Mouse (Mus musculus): ENCODE data around the gene Nectin4. TPM values are rescaled to one million over a fixed set of nuclear protein-coding genes. Genes with fewer than 3 reads are reported as not detected.

Nectin4 gene
- polyA plus RNA-seq, 1 experiment from 2014 or later = 3.7 TPM

GRCm38 (mm10) chr1:171437264-171438013 is 67.5 kb downstream of the Nectin4 start, which contains the start of gene F11r:
Gene F11r (plus strand): TSS chr1:171437535.
- peak; percentile 89 for ATAC-seq (replicated peaks; ENCODE audit: low FRiP score, low read depth)
- 1% methylated on average over 44 of the region's 46 CpGs for WGBS

More at GRCm38 (mm10) chr1:171437264-171438013, 67.5 kb downstream of the Nectin4 start, which contains the start of gene F11r:
- Histone ChIP-seq H3K4me3 (replicated peaks; ENCODE audit: low read depth, low read length) (peak within 1 kb of the TSS; percentile 61), H3K4me2 (ENCODE audit: low read length) (peak within 1 kb of the TSS; percentile 72), H3K36me3 (ENCODE audit: insufficient read depth, low read length) (no peaks in the 10 kb centered on the region), H3K9ac (ENCODE audit: low read depth, low read length) (peak within 1 kb of the TSS; percentile 75), H3K27ac (peak within 1 kb of the TSS; percentile 91), H3K4me1 (replicated peaks; ENCODE audit: insufficient read depth, low read length) (peaks cover 30% of the 10 kb centered on the region), H3K9me3 (replicated peaks; ENCODE audit: low read length) (no peaks in the 10 kb centered on the region), H3K27me3 (ENCODE audit: insufficient read depth, low read length) (no peaks in the 10 kb centered on the region)
- DNase-seq (ENCODE audit: low spot score) = peak; percentile 93
- TF ChIP-seq CTCF (IDR thresholded peaks at IDR 0.05; ENCODE audit: low read depth) = peak; percentile 51

Other genes with a start within 250 kb of the Nectin4 start
- gene Sdhc, start 219.5 kb upstream of the Nectin4 start, polyA plus RNA-seq (2015; fragmentation: Nextera tagmentation; extraction: Ambion mirVana) = 381 and 403 TPM in 2 replicates
- gene Mpz, start 219.4 kb upstream of the Nectin4 start, polyA plus RNA-seq (2015; fragmentation: Nextera tagmentation; extraction: Ambion mirVana) = 0.77 and 1.2 TPM in 2 replicates
- 8.9 and 9.9 TPM in 2 replicates for gene Pcp4l1, start 173.8 kb upstream of the Nectin4 start, polyA plus RNA-seq (2015; fragmentation: Nextera tagmentation; extraction: Ambion mirVana)
- 1.1 and 1.7 TPM in 2 replicates for gene Nr1i3, start 156.1 kb upstream of the Nectin4 start, polyA plus RNA-seq (2015; fragmentation: Nextera tagmentation; extraction: Ambion mirVana)
- gene Tomm40l, start 147.6 kb upstream of the Nectin4 start, polyA plus RNA-seq (2015; fragmentation: Nextera tagmentation; extraction: Ambion mirVana) = 32.3 and 32.4 TPM in 2 replicates
- 20.2 and 21.1 TPM in 2 replicates for gene Apoa2, start 145.0 kb upstream of the Nectin4 start, polyA plus RNA-seq (2015; fragmentation: Nextera tagmentation; extraction: Ambion mirVana)
- 38.8 and 50.1 TPM in 2 replicates for gene Fcer1g, start 135.7 kb upstream of the Nectin4 start, polyA plus RNA-seq (2015; fragmentation: Nextera tagmentation; extraction: Ambion mirVana)
- gene Adamts4, start 119.7 kb upstream of the Nectin4 start, polyA plus RNA-seq (2015; fragmentation: Nextera tagmentation; extraction: Ambion mirVana) = 5.2 and 7.0 TPM in 2 replicates
- 375 and 405 TPM in 2 replicates for gene Ndufs2, start 118.7 kb upstream of the Nectin4 start, polyA plus RNA-seq (2015; fragmentation: Nextera tagmentation; extraction: Ambion mirVana)
- gene B4galt3, start 99.8 kb upstream of the Nectin4 start, polyA plus RNA-seq (2015; fragmentation: Nextera tagmentation; extraction: Ambion mirVana) = 63.9 and 72.0 TPM in 2 replicates
- gene Ppox, start 88.9 kb upstream of the Nectin4 start, polyA plus RNA-seq (2015; fragmentation: Nextera tagmentation; extraction: Ambion mirVana) = 46.4 and 48.2 TPM in 2 replicates
- gene Usp21, start 82.1 kb upstream of the Nectin4 start, polyA plus RNA-seq (2015; fragmentation: Nextera tagmentation; extraction: Ambion mirVana) = 59.4 and 63.3 TPM in 2 replicates
- 133 and 136 TPM in 2 replicates for gene Ufc1, start 75.1 kb upstream of the Nectin4 start, polyA plus RNA-seq (2015; fragmentation: Nextera tagmentation; extraction: Ambion mirVana)
- 43.9 and 46.0 TPM in 2 replicates for gene Dedd, start 41.0 kb upstream of the Nectin4 start, polyA plus RNA-seq (2015; fragmentation: Nextera tagmentation; extraction: Ambion mirVana)
- 59.8 and 64.4 TPM in 2 replicates for gene Nit1, start 24.5 kb upstream of the Nectin4 start, polyA plus RNA-seq (2015; fragmentation: Nextera tagmentation; extraction: Ambion mirVana)
- gene Pfdn2, start 24.4 kb upstream of the Nectin4 start, polyA plus RNA-seq (2015; fragmentation: Nextera tagmentation; extraction: Ambion mirVana) = 92.1 and 105 TPM in 2 replicates
- gene Klhdc9, start 9.3 kb upstream of the Nectin4 start, polyA plus RNA-seq (2015; fragmentation: Nextera tagmentation; extraction: Ambion mirVana) = 5.7 and 6.4 TPM in 2 replicates
- gene Arhgap30, start 18.9 kb downstream of the Nectin4 start, polyA plus RNA-seq (2015; fragmentation: Nextera tagmentation; extraction: Ambion mirVana) = 0.83 and 0.99 TPM in 2 replicates
- 64.0 and 73.0 TPM in 2 replicates for gene Usf1, start 41.2 kb downstream of the Nectin4 start, polyA plus RNA-seq (2015; fragmentation: Nextera tagmentation; extraction: Ambion mirVana)
- 3.6 and 4.8 TPM in 2 replicates for gene Tstd1, start 48.8 kb downstream of the Nectin4 start, polyA plus RNA-seq (2015; fragmentation: Nextera tagmentation; extraction: Ambion mirVana)
- 93.0 and 114 TPM in 2 replicates for gene F11r, start 67.4 kb downstream of the Nectin4 start, polyA plus RNA-seq (2015; fragmentation: Nextera tagmentation; extraction: Ambion mirVana)
- 14.8 and 14.9 TPM in 2 replicates for gene Alyref2, start 133.4 kb downstream of the Nectin4 start, polyA plus RNA-seq (2015; fragmentation: Nextera tagmentation; extraction: Ambion mirVana)
- not detected in 2 replicates for gene Itln1, start 165.2 kb downstream of the Nectin4 start, polyA plus RNA-seq (2015; fragmentation: Nextera tagmentation; extraction: Ambion mirVana)
- gene Cd244a, start 189.1 kb downstream of the Nectin4 start, polyA plus RNA-seq (2015; fragmentation: Nextera tagmentation; extraction: Ambion mirVana) = 0.08 and 0.20 TPM in 2 replicates
- gene Ly9, start 237.3 kb downstream of the Nectin4 start, polyA plus RNA-seq (2015; fragmentation: Nextera tagmentation; extraction: Ambion mirVana) = 0.17 and 0.24 TPM in 2 replicates

Data from kidney, postnatal 0 days (tissue).